Comparison of ENCODE assay signal across 8 mouse cellular contexts in the genomic region with DNA sequence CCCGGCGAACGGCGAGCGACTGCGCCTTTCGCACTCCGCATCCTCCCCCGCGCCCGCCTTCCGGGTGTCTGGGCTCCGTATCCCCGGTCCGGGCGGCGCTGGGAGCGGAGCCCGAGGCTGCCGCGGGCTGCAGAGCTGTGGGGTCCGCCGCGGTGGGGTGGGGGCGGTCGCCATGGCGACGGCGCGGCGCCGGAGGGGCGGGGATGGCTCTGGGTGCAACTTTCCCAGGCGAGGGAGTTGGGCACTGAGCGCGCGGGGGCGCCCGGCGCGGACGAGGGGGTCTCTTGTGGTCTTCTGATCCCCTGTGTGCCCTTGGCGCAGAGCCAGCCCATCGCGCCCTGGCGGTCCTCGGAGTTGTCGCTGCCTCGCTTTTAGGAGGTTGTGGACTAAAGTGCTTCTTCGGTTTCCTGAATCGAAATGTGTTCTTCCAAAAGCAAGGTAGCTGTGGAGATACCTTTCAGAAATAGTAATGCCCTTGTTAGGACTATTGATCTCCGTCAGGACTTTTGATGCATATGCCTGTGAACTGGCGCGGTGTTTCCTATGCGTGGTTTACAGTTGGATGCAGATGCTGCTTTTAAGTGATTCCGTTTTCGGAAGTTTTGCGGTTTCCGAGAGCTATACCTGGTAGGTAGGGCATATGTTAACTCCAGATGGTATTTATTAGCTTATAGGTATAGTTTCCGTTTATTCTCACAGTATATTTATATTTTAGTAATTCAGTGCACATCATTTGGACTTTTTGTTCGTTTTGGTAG. TPM values are rescaled to one million over a fixed set of nuclear protein-coding genes. Genes with fewer than 3 reads are reported as not detected.
A peak's percentile ranks its signal among the peaks of the same experiment; 100 is the strongest.
DNase-seq lines count a peak whose midpoint lies in the region; ATAC-seq and TF ChIP-seq lines count a peak whose summit lies in the region.

No protein-coding gene starts in this region.

- no peaks in the 10 kb centered on the region for H3K36me3 ChIP-seq in embryonic facial prominence, embryonic 12.5 days
- H3K36me3 ChIP-seq in heart, embryonic 14.5 days (ENCODE audit: control insufficient read depth, insufficient read depth, low read length): no peaks in the 10 kb centered on the region
- H3K36me3 ChIP-seq in lung, embryonic 14.5 days (ENCODE audit: insufficient read depth): no peaks in the 10 kb centered on the region

- H3K4me2 ChIP-seq in embryonic facial prominence, embryonic 12.5 days (replicated peaks): peak overlapping the region; percentile 69
- H3K4me2 ChIP-seq in heart, embryonic 14.5 days (ENCODE audit: low read length): peak overlapping the region; percentile 73
- peak overlapping the region; percentile 81 for H3K4me2 ChIP-seq in lung, embryonic 14.5 days

- H3K4me1 ChIP-seq in embryonic facial prominence, embryonic 12.5 days: peaks cover 22% of the 10 kb centered on the region
- peaks cover 4 to 12% of the 10 kb centered on the region in 2 experiments for H3K4me1 ChIP-seq in heart, embryonic 14.5 days (ENCODE audit: control insufficient read depth in 2 of 2, insufficient read depth in 2 of 2, low read length in 2 of 2)
- peaks cover 7% of the 10 kb centered on the region; the same call in 1 of the 2 replicates for H3K4me1 ChIP-seq in lung, embryonic 14.5 days (ENCODE audit: insufficient read depth)

- no peaks in the 10 kb centered on the region for H3K9me3 ChIP-seq in embryonic facial prominence, embryonic 12.5 days
- no peaks in the 10 kb centered on the region for H3K9me3 ChIP-seq in heart, embryonic 14.5 days (ENCODE audit: control insufficient read depth, low read length)
- no peaks in the 10 kb centered on the region for H3K9me3 ChIP-seq in lung, embryonic 14.5 days (ENCODE audit: low read depth, low read length)

- peak; percentile 63 for DNase-seq in CD4-positive helper T cell, adult 2 months (ENCODE audit: low read depth, low spot score)
- peak; percentile 85 to 90 for DNase-seq in kidney, postnatal 4 days
- DNase-seq in lung, embryonic 14.5 days: peak; percentile 83
- DNase-seq in ovary, postnatal 36 days (ENCODE audit: low spot score): peak; percentile 77
- DNase-seq in urinary bladder, postnatal 14 days (ENCODE audit: low spot score): peak; percentile 65

- H3K4me3 ChIP-seq in embryonic facial prominence, embryonic 12.5 days: peak overlapping the region; percentile 86
- H3K4me3 ChIP-seq in heart, embryonic 14.5 days (ENCODE audit: control insufficient read depth in 1 of 2, insufficient read depth in 1 of 2, low read depth in 1 of 2, low read length in 2 of 2): peak overlapping the region; percentile 88 to 98
- H3K4me3 ChIP-seq in lung, embryonic 14.5 days (ENCODE audit: low read depth, low read length): peak overlapping the region; percentile 87

- TF ChIP-seq CTCF in lung, embryonic 14.5 days (IDR thresholded peaks at IDR 0.05; ENCODE audit: low read depth): peak; percentile 39

- peak overlapping the region; percentile 93 for H3K27ac ChIP-seq in embryonic facial prominence, embryonic 12.5 days
- H3K27ac ChIP-seq in heart, embryonic 14.5 days (replicated peaks in 1 of 2; ENCODE audit: control insufficient read depth in 1 of 2, insufficient read depth in 1 of 2, low read depth in 2 of 2, low read length in 2 of 2): peak overlapping the region; percentile 84 to 93
- peak overlapping the region; percentile 90 for H3K27ac ChIP-seq in lung, embryonic 14.5 days (ENCODE audit: low read depth)

- ATAC-seq in activated CD4-positive, CD25-positive, alpha-beta regulatory T cell, adult 4 months: peak; percentile 34
- ATAC-seq in embryonic facial prominence, embryonic 12.5 days (ENCODE audit: insufficient number of reproducible peaks, insufficient read depth, low FRiP score, low TSS enrichment): peak; percentile 83
- peak; percentile 82 for ATAC-seq in heart, embryonic 14.5 days (ENCODE audit: insufficient number of reproducible peaks, insufficient read depth, low FRiP score, low read depth)
- ATAC-seq in lung, embryonic 14.5 days (ENCODE audit: insufficient read depth): peak; percentile 91

- WGBS in embryonic facial prominence, embryonic 12.5 days: 1% methylated on average over 52 of the region's 61 CpGs
- 1% methylated on average over 54 of the region's 61 CpGs for WGBS in heart, embryonic 14.5 days
- under 1% methylated on average over 56 of the region's 61 CpGs for WGBS in lung, embryonic 14.5 days

- no peaks in the 10 kb centered on the region for H3K27me3 ChIP-seq in embryonic facial prominence, embryonic 12.5 days
- H3K27me3 ChIP-seq in heart, embryonic 14.5 days (ENCODE audit: control insufficient read depth, insufficient read depth, low read length): no peaks in the 10 kb centered on the region
- H3K27me3 ChIP-seq in lung, embryonic 14.5 days (ENCODE audit: insufficient read depth, low read length): no peaks in the 10 kb centered on the region

- peak overlapping the region; percentile 84 for H3K9ac ChIP-seq in embryonic facial prominence, embryonic 12.5 days
- peak overlapping the region; percentile 87 for H3K9ac ChIP-seq in heart, embryonic 14.5 days (ENCODE audit: low read length)
- H3K9ac ChIP-seq in lung, embryonic 14.5 days: peak overlapping the region; percentile 87

RNA-seq across cellular contexts. Expression of gene Prkaa1, which starts 0.5 kb away (rescaled TPM):
- 10 to 100 TPM; 22.4 to 23.6 TPM for polyA plus RNA-seq in activated CD4-positive, CD25-positive, alpha-beta regulatory T cell, adult 4 months (2017; shearing (Covaris generic))
- 17.2 and 17.8 TPM in 2 replicates for polyA plus RNA-seq in embryonic facial prominence, embryonic 12.5 days (2016; fragmentation: Nextera tagmentation; extraction: Ambion mirVana)
- polyA plus RNA-seq in heart, embryonic 14.5 days (2014; fragmentation: Nextera tagmentation; extraction: Ambion mirVana): 20.9 and 21.3 TPM in 2 replicates
- polyA plus RNA-seq in lung, embryonic 14.5 days (2014; fragmentation: Nextera tagmentation; extraction: Ambion mirVana): 22.3 and 23.3 TPM in 2 replicates

RNA-seq across cellular contexts. Expression of gene Rpl37, which starts 27.8 kb away (rescaled TPM):
- polyA plus RNA-seq in activated CD4-positive, CD25-positive, alpha-beta regulatory T cell, adult 4 months (2017; shearing (Covaris generic)): 1,000 to 10,000 TPM; 2,142 to 2,785 TPM
- polyA plus RNA-seq in embryonic facial prominence, embryonic 12.5 days (2016; fragmentation: Nextera tagmentation; extraction: Ambion mirVana): 537 and 548 TPM in 2 replicates
- polyA plus RNA-seq in heart, embryonic 14.5 days (2014; fragmentation: Nextera tagmentation; extraction: Ambion mirVana): 480 and 512 TPM in 2 replicates
- polyA plus RNA-seq in lung, embryonic 14.5 days (2014; fragmentation: Nextera tagmentation; extraction: Ambion mirVana): 683 and 808 TPM in 2 replicates

RNA-seq across cellular contexts. Expression of gene Card6, which starts 35.9 kb away (rescaled TPM):
- polyA plus RNA-seq in activated CD4-positive, CD25-positive, alpha-beta regulatory T cell, adult 4 months (2017; shearing (Covaris generic)): 10 to 100 TPM; 31.6 to 35.4 TPM
- polyA plus RNA-seq in embryonic facial prominence, embryonic 12.5 days (2016; fragmentation: Nextera tagmentation; extraction: Ambion mirVana): 0.94 and 1.0 TPM in 2 replicates
- polyA plus RNA-seq in heart, embryonic 14.5 days (2014; fragmentation: Nextera tagmentation; extraction: Ambion mirVana): 1.9 and 3.6 TPM in 2 replicates
- 1.7 and 2.2 TPM in 2 replicates for polyA plus RNA-seq in lung, embryonic 14.5 days (2014; fragmentation: Nextera tagmentation; extraction: Ambion mirVana)

RNA-seq across cellular contexts. Expression of gene Ttc33, which starts 41.1 kb away (rescaled TPM):
- 10 to 100 TPM; 59.4 to 68.8 TPM for polyA plus RNA-seq in activated CD4-positive, CD25-positive, alpha-beta regulatory T cell, adult 4 months (2017; shearing (Covaris generic))
- polyA plus RNA-seq in embryonic facial prominence, embryonic 12.5 days (2016; fragmentation: Nextera tagmentation; extraction: Ambion mirVana): 42.6 and 43.0 TPM in 2 replicates
- 36.8 and 39.7 TPM in 2 replicates for polyA plus RNA-seq in heart, embryonic 14.5 days (2014; fragmentation: Nextera tagmentation; extraction: Ambion mirVana)
- 41.9 and 44.6 TPM in 2 replicates for polyA plus RNA-seq in lung, embryonic 14.5 days (2014; fragmentation: Nextera tagmentation; extraction: Ambion mirVana)

Comparison
In these comparisons a context has a peak if more than half of its experiments do, and no peak if none do; other contexts are left out.
1. Peak in every context shown above with its lines: DNase-seq, ATAC-seq, H3K4me3 ChIP-seq and H3K27ac ChIP-seq.
2. ATAC-seq: peak in every context shown above with its lines; median percentile 91 in lung, embryonic 14.5 days; 83 in embryonic facial prominence, embryonic 12.5 days; 82 in heart, embryonic 14.5 days; 34 in activated CD4-positive, CD25-positive, alpha-beta regulatory T cell, adult 4 months.